Mouse (Mus musculus): ENCODE measurements around the gene Adamtsl1.

- TF ChIP-seq POLR2A (IDR thresholded peaks at IDR 0.05; ENCODE audit: borderline replicate concordance, control insufficient read depth, low read depth, low read length) = no peak
- no peak for TF ChIP-seq CTCF (IDR thresholded peaks at IDR 0.05; ENCODE audit: control insufficient read depth, insufficient read depth, low read length)
Measured at GRCm38 (mm10) chr4:85543221-85543620, 29.2 kb downstream of the Adamtsl1 start.

Data from bone marrow, adult 2 months (tissue).